Mouse (Mus musculus) lung, postnatal 36 days (tissue): ENCODE measurements around the gene 1700042G07Rik.
"Not testable (repeated sequence)": the region's sequence is repeated elsewhere in the genome, so short reads cannot be mapped to it uniquely, and the experiment has no call there.

Experiments used
- DNase-seq: peaks from one replicate; pipeline ENCODE4 v3.0.0; 2022; ENCODE audit warnings: mixed read lengths

1700042G07Rik gene

GRCm38 (mm10) chr4:116215895-116216605 is 42.9 kb downstream of the 1700042G07Rik start:
- no peak for DNase-seq

- DNase-seq, result no peak
Measured at GRCm38 (mm10) chr4:116217046-116217445, 43.9 kb downstream of the 1700042G07Rik start.

- not testable (repeated sequence) for DNase-seq
Measured at GRCm38 (mm10) chr4:116217661-116218060, 44.5 kb downstream of the 1700042G07Rik start.

GRCm38 (mm10) chr4:116219056-116219455 is 45.9 kb downstream of the 1700042G07Rik start:
- DNase-seq, result no peak

GRCm38 (mm10) chr4:116220071-116220650 is 47.0 kb downstream of the 1700042G07Rik start:
- DNase-seq, result peak; percentile 6

- no peak for DNase-seq
Measured at GRCm38 (mm10) chr4:116220780-116221139, 47.6 kb downstream of the 1700042G07Rik start.

- peak; percentile 99 for DNase-seq
Measured at GRCm38 (mm10) chr4:116221140-116221851, 48.1 kb downstream of the 1700042G07Rik start, which contains the start of gene Pik3r3. Gene Pik3r3, plus strand, starts transcription at chr4:116221618.

- peak; percentile 27 for DNase-seq
Measured at GRCm38 (mm10) chr4:116221996-116222842, 49.0 kb downstream of the 1700042G07Rik start.

GRCm38 (mm10) chr4:116222843-116223119 is 49.6 kb downstream of the 1700042G07Rik start:
- no peak for DNase-seq
